Mouse (Mus musculus): ENCODE results near the gene Neurod2.

Gene Neurod2

DNA sequence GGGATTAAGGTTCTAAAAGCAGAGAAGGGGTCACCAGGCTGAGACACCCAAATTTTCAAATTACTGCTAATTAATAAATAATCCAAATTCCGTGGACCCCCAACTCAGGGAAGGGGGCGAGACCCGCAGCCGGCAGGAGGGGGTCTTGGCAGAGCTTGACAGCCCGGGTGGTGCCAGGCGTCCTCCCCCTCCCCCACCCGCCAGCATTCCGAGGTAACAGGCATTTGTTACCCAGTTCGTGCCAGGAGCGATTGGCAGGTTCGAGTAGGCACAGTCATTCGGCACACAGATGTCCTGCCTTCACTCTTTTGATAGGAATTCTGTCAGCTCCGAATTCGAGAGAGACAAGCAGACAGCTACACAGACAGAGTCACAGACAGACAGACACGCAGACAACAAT lies 10.3 kb downstream of the Neurod2 start:
- in situ Hi-C loops (cut with MboI; ENCODE audit: low sequenced_read_pairs), result no loop called here

DNA sequence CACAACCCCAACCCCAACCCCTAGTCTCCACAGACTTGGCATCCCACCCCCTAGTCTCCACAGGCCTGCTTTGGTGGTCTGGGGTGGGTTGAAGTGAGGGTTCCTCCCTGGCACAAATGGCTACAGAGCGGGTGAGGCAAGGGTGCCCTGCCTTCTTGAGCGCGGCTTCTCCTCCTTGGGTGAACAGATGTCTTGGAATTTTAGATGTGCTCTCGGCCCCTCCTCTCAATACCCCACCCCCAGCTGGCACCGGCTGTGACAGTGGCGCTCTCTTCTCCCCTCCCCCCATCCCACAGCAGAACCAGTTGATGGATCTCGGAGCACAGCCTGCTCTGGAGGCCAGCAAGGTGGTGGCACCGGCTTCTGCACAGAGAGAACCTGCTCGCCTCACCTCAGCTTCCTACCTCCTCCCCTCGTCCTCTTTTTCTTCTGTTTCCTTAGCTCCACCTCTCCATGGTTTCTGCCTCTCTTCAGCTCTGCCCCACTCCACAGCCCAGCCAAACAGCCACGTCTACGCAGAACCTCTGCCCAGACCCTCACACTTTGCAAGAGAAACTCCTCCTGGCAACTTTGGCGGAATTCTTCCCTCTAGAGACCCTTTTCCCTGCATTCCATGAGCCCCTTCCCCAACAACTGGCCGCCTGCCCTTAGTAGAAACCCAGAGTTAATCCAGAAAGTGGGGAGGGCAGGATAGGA lies 10.9 kb downstream of the Neurod2 start:
- in situ Hi-C loops (cut with MboI; ENCODE audit: low sequenced_read_pairs), result no loop called here

DNA sequence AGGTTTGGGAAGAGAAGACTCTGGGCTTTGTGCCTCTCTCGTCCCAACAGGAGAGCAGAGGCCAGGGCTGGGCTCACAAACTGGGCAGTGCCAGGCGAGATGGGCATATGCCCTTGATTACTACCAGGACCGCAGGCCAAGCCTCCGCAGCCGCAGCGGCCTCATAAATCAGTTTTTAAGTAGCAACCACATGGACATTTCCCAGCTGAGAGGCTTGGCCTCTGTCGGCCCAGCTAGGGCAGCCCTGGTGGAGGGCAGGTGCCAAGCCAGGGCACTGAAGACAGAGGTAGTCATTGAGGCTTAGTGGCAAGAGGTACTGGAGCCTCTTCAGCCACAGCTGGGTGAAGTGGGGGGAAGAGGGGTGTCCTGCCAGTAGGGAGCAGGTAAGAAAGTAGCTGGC lies 12.0 kb downstream of the Neurod2 start:
- in situ Hi-C loops (cut with MboI; ENCODE audit: low sequenced_read_pairs), result no loop called here

DNA sequence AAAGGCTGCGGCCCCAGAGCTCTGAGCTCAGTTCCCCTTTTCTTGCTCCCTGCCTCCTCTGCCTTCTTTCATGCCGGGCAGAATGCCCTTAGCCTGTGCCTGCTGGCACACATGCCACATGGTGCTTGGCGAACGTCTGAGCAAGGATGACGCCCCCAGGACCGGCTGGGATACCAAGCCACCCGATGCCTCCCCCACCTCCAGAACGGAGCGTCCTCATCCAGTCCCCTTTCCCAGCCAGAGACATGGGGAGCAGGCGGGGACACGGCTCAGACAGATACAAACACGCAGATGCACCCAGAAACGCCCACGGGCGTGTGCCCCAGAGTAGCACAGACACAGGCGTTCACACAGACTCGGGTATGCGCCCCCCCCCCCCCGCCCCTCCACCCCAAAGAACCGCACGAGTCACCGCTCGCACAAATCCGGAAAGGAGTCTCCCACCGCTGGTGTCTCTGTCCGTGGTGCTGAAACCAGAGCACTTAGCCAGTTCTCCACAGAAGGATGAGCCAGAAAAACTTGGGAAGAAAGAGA lies 15.6 kb downstream of the Neurod2 start:
- in situ Hi-C loops (cut with MboI; ENCODE audit: low sequenced_read_pairs), result no loop called here

DNA sequence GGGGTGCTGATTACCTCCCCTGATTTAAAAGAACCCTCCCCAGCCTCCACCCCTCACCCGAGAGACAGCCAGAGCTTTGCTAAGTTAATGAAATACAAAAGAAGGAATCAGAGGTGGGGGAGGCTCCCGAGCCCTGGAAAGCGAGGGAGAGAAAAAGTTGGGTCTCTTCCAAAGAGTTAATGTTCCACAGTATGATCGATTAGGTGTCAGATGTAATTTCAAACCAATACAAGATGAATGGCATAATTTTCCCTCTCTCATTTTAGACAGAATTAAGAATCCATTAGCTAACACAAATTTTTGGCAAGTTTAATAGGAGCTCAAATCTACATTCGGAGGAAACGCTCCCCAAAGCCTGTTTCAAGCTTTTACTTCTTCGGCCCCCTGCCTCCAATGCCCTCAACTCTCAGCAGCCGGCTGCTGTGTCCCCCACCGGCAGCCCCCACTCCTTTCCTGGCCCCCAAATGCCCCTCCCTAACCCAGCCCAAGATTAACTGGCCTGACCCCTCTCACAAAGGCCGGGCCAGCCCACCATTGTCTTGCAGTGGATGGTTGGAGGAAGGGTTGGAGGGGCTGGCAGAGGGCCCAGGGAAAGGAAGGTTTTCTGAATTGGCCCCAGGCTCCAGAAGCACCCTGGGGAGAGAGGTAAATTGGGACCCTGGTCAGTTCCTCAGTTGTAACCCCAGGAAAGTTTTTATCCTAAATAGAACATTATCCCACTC lies 30.8 kb downstream of the Neurod2 start:
- in situ Hi-C loops (cut with MboI; ENCODE audit: low sequenced_read_pairs), result no loop called here

DNA sequence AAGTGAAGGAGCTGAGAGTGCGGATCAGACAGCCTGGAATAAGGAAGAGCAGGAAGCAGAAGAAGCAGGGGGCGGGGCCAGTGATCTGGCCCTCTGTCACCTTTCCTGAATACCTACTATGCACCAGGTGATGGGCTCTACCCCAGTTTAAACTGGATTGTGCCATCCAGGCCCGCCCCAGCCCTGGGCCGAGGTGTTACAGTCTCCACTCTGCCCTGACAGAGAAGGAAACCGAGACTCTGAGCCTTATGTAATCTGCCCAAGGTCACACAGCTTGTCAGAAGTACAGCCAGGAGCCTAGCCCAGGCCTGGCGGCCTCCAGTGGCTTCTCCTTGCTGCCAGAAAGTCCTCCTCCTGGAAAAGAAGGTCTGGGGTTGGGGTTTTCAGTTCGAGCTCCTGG lies 31.7 kb downstream of the Neurod2 start:
- in situ Hi-C loops (cut with MboI; ENCODE audit: low sequenced_read_pairs), result no loop called here

DNA sequence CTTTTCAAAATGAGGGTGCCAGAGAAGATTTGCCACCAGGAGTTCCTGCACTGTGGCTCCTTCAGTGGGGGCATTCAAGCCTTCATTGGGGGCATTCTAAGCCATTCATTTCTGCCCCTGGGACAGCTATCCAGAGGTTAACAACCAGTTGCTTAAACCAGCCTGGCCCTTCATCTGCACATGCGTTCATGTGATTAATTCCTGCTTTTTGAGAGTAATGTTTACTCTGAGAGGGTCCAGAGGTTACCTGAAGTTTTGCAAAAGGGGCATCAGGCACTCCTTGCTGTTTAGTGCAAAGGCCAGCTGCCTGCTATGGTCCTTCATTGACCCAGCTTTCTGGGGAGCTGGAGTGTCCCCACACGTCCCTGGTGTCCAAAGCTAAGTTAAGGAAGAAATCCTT lies 32.5 kb downstream of the Neurod2 start:
- in situ Hi-C loops (cut with MboI; ENCODE audit: low sequenced_read_pairs), result no loop called here

DNA sequence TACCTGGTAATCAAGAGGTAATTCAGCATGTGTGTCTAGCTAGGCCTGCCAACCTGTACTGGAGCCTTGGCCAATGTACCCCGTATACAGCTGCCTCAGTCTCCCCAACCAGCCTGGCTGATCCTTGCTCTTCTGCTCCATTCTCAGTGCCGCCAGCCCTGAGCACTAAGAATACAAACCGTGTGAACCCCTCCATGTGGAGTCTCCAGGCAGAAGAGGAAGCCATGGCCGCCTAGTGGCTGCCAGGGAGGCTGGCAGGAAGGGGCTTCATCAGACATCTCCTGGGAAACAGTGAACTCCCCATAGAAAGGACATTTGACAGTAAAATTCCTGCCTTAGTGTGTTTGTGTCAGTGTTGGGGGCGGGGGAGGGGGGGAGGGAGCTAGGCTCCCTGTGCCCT lies 33.2 kb downstream of the Neurod2 start:
- in situ Hi-C loops (cut with MboI; ENCODE audit: low sequenced_read_pairs), result no loop called here

DNA sequence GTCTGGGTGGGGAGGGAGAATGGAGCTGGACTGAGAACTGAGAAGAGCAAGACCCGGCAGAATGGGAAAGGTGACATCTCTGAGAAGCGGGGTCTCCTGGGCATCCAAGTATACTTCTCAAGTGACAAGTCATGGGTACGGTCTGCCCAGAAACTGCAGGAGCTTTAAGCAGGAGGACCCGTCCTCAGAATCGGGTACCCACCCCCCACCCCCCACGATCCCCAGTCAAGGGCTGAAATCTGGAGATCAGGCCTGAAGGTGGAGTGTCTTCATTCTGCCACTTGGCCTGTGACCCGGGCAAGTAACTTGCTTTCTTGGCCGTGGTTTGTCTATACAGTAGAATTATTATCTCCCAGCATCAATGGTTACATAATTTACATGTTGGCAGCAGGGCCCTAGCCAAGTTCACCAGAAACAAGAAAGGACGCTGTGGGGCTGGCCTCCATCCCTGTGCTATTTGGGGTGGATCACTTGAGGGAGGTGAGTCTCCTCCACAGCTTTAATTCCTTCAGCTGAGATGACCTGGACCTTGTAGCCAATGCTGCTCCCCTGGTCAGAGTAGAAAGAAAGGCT lies 34.3 kb downstream of the Neurod2 start:
- in situ Hi-C loops (cut with MboI; ENCODE audit: low sequenced_read_pairs), result no loop called here

DNA sequence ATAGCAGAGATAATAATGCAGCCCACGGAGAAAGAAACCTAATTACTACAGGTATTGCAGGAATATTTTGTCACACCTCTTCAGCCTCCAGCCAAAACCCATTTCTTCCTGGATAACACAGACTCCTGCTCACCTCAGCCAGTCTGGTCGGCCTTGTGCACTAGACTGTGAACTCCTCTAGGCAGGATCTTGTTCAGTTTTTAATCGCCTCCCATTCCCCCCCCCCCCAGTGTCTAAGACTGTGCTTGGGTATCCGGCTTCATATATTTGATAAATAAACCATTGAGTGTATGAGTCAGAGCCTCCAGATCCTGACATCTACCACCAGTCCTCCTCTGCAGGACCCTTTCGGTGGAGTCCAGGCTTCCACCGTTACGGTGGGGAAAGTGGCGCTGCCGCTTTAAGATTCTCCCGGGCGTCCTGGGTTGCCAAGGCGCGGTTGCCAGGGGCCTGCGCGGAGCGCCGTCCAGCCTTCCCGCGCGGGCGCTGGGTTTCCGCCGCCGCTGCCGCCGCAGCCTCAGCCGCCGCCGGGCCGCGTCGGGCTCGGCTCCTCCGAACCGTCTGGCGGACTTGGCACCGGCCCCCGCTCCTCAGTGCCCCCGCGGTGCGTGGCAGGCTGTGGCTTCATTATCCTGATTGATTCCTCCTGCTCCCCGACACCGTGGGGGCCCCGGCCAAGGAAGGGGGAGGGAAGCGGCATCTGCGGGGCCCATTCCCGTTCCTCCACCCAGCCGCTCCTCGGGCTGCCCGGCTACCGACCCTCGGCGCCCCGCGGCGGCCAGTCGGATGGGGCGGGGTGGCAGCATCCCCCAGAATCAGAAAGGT lies 35.0 kb downstream of the Neurod2 start:
- in situ Hi-C loops (cut with MboI; ENCODE audit: low sequenced_read_pairs), result no loop called here

DNA sequence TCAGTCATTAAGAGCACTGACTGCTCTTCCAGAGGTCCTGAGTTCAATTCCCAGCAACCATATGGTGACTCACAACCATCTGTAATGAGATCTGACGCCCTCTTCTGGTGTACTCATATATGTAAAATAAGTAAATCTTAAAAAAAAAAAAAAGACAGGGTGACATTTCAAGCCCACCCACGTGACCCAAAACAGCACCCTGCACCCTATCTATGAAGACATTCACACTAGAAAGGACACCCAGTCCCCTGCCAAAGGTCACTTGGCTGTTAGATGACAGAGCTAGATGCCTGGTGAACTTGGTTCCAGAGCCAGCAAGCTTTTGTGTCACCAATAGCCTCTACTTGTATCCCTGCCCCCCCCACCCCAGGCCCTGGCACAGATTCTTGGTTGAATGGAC lies 36.4 kb downstream of the Neurod2 start:
- in situ Hi-C loops (cut with MboI; ENCODE audit: low sequenced_read_pairs), result no loop called here

DNA sequence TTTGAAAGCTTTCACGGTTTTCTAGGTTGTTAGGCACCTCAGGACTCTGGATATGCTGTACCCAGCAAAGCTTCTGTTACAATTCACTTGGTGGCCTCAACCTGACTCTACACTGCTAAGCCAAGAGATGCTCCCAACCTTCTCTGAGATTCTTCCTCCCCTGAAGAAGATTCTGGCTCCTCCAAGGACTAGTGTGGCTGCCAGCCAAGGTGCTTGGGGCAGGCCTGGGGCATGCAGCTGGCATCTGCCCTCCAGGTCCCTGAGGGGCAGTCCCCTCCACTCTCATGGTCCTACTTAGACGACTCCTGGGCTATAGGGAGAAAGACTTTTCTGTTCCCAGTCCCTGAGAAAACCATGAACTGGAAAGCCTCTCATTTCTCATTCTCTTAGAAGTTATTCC lies 38.5 kb downstream of the Neurod2 start:
- in situ Hi-C loops (cut with MboI; ENCODE audit: low sequenced_read_pairs), result no loop called here

DNA sequence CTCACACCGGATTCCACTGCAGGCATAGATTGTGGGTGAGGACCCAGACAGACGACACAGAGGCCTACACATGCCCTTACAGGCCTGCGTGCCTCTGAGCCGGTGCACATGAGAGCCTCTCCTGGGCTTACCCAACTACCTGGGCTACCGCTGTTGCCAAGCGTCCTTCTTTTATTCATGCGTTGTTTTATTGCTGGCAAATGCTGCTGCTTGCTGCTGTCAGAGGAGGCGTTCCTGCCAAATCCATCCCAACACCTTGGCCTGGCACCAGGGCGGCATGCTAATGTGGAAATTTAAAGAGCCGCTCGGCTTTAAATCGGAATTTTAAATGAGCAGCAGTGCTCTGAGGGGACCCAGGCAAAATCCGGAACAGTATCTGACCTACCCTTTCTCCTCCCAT lies 39.6 kb downstream of the Neurod2 start:
- in situ Hi-C loops (cut with MboI; ENCODE audit: low sequenced_read_pairs), result no loop called here

DNA sequence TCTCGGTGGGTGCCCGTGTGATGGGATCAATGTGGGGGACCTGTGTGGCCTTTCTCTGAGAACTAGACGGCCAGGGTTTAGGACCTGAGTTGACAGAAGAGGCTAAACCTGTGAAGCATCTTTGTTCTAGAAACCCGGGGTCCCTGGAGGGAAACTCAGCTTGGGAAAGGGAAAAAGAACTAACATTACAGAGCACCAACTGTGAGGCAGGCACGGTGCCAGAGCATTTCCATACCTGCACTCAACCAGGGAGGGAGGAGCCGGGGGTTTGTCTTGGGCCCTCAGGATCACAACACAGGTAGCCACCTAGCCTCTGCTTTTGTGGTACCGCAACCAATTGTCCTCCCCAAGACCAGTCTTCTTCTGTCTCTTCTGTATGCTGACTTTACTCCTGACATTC lies 41.5 kb downstream of the Neurod2 start:
- in situ Hi-C loops (cut with MboI; ENCODE audit: low sequenced_read_pairs), result no loop called here

DNA sequence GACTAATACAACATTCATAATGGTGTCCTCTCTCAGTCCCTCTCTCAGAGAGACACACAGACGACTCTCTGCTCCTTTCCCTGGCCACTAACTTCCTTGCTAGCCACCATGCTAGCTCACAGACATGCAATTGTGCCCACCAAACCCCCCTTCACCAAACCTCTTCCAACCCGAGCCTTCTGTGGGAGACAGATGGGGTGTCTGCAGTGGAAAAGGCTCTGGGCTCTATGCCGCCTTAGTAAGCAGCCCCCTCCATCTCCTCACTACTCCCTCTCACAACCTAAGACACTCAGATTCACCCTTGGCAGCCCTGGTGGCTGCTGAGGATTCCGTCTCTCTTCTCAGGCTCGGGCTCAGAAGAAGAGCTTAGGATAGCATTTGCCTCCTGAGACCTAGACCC lies 41.9 kb downstream of the Neurod2 start:
- in situ Hi-C loops (cut with MboI; ENCODE audit: low sequenced_read_pairs), result no loop called here

DNA sequence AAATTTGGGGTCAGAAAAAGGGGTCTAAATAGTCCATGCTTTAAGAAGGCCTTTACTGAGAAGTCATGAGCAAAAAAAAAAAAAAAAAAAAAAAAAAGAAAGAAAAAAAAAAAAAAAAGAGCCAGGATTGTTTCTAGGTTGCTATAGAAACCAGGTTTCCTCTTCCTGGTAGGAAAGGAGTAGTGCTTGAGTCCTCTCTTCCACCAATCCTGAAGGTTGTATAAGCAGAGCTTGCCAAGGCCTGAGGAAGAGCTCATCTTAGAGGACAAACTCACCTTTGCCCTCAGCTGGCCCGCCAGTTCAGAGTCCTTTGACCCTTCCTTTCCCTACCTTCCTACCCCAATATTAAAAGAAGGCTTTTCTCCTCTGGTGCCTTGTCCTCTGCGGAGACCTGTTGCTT lies 44.1 kb downstream of the Neurod2 start:
- in situ Hi-C loops (cut with MboI; ENCODE audit: low sequenced_read_pairs), result no loop called here

DNA sequence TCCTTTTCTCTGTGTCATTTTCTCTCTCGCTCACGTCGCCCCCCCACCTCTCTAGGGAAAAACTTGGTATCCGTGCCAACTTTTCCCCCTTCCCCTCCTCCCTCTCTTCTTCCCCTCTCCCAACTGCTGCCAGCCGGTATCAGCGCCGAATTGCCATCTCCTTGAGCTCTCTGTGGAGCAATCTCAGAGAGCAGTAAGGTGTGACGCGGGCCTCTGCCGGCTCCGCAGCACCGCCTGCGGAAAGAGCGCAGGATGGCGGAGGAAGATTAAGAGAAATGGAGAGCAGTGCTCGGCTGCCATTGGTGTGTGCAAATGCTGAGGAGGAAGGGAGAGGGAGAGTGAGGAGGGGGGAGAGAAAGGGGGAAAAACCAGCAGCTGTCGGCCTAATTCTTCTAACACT lies 45.2 kb downstream of the Neurod2 start:
- in situ Hi-C loops (cut with MboI; ENCODE audit: low sequenced_read_pairs), result no loop called here

DNA sequence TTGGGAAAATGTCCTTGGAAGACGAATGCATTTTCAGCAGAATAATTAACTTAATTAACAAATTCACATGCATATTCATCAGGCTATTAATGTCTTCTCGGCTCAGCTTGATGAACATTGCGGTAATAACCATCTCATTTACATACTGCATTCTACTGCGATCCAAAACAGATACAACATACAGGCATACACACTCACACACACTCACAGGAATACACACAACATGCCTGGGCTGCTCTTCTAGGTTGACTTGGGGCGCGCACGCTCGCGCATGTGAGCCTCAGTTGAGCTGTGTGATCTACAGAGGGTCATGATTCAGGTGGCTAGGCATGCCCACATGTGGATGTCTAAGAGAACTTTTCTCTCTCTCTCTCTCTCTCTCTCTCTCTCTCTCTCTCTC lies 45.7 kb downstream of the Neurod2 start:
- in situ Hi-C loops (cut with MboI; ENCODE audit: low sequenced_read_pairs), result no loop called here

All from CH12F3 (cell line).